Mouse (Mus musculus) olfactory bulb, adult 2 months (tissue): ENCODE measurements around the gene 1700014D04Rik. TPM values are rescaled to one million over a fixed set of nuclear protein-coding genes. Genes with fewer than 3 reads are reported as not detected.
"Not testable (repeated sequence)": the region's sequence is repeated elsewhere in the genome, so short reads cannot be mapped to it uniquely, and the experiment has no call there.

Experiments used
- H3K27ac ChIP-seq: fragments of 200-500 bp; 2 replicates; pipeline ENCODE4 v1.5.1; 2012; ENCODE audit warnings: low read depth, low read length; ENCODE audit not compliant: insufficient read depth
- H3K4me1 ChIP-seq: fragments of 200-500 bp; 2 replicates; pipeline ENCODE4 v1.6.1; 2012; ENCODE audit warnings: low read length; ENCODE audit not compliant: control insufficient read depth, insufficient read depth
- H3K4me3 ChIP-seq: fragments of 200-500 bp; 2 replicates; pipeline ENCODE4 v1.5.1; 2012; ENCODE audit warnings: mild to moderate bottlenecking, low read depth, low read length, moderate library complexity; ENCODE audit not compliant: insufficient read depth
- CTCF ChIP-seq: fragments of 200-500 bp; IDR thresholded peaks from 2 replicates; pipeline ENCODE4 v1.5.1; 2012; ENCODE audit warnings: low read depth, mild to moderate bottlenecking, low read length, moderate library complexity; ENCODE audit not compliant: insufficient read depth
- POLR2A ChIP-seq: fragments of 200-500 bp; IDR thresholded peaks from 2 replicates; pipeline ENCODE4 v1.6.1; 2012; ENCODE audit warnings: mild to moderate bottlenecking, low read depth, low read length, moderate library complexity; ENCODE audit not compliant: insufficient read depth
- WGBS: fragments of 180-500 bp; shearing (Covaris S2); methylation state at CpG from one replicate; pipeline ENCODE4 v1.1.7; 2018; 5-methylcytosine and 5-hydroxymethylcytosine counted together
- polyA plus RNA-seq: library from polyadenylated mRNA; stranded (reverse); fragments of >200 nt; gene quantifications from 2 replicates; pipeline ENCODE4 v1.2.4, GENCODE M21; 2012; ENCODE audit warnings: low replicate concordance; ENCODE audit not compliant: missing spikeins, insufficient read depth, insufficient read length

Gene 1700014D04Rik
- not detected in 2 replicates for polyA plus RNA-seq

DNA sequence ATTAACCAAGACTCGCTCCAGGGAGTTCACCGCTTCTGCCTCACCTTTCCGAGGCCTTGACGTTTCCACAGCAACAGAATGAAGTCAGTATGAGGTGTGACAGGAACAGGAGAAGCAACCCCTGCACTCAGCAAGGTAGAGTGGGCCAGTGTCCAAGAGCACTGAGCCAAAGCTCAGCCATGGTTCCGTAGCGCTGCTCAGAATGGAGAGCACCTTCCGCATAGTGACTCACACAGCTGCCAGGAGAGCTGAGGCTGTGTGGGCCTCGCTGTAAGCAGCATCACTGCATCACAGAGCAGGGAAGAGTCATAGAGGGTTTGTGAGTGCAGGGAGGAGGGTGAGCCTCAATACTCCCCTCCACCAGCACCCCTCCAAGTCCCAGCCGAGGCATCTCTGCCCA lies at the start of gene 1700014D04Rik:
TSS of gene 1700014D04Rik (minus strand) at position 42 of the 400 bp plus-strand sequence.
- 51% methylated on average over 9 of the region's 9 CpGs for WGBS
- TF ChIP-seq POLR2A (no peak), CTCF (no peak)
- peak within 1 kb of the TSS; percentile 60; the same call in 1 of the 2 replicates for H3K27ac ChIP-seq
- H3K4me3 ChIP-seq: no peak within 1 kb of the TSS
- H3K4me1 ChIP-seq: peaks cover 17% of the 10 kb centered on the region

DNA sequence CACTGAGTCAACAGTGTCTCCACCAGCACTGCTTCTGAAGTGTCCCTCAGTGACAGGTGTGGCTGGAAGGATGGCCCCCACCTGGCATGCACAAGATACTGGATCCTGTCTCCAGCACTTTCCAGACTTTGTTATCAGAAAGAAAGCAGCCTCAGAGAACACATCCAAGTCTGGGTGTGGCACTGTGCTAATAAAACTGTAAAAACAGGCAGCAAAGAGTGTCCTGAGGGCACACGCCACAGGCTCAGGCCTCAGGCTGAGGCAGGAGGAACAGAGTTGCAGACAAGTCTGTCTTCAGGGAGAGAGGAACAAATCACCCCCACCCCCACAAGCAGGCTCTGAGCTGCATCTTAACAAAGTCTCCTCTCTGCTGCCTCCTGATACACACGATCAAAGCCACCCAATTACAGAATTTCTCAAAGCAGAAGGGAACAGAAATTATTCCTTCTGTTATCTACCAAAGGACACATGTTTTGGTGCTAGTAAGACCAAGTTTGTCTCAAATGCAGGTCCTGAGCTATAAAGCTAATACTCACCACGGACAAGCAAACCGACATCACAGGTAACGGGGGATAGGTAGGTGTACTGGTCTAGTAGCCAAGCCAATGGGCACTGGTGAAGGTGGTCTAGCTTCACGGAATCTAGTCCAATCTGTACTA lies 49.4 kb upstream of the 1700014D04Rik start:
- H3K4me3 ChIP-seq: no peak overlapping the region
- WGBS: 92% methylated on average over 6 of the region's 6 CpGs

DNA sequence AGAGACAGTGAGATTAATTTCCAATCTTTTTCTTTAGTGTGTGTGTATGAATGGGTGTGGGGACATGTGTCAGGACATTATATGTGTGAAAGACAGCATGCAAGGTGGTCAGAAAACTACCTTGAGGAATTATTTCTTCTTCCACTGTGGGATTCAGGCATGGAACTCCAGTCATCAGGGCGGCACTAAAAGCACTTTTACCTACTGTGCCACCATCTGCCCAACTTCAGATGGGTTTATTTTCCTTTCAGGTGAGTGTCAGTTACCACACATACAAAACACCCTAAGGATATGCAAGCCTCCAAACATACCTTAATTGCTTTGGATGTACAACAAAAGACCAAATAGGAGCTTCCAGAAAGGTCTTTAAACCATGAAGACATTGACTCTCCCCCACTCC lies 48.2 kb upstream of the 1700014D04Rik start:
- WGBS: 94% methylated on average over 1 of the region's 1 CpGs
- Histone ChIP-seq H3K4me1 (no peaks in the 10 kb centered on the region), H3K4me3 (no peak overlapping the region), H3K27ac (no peak overlapping the region)
- TF ChIP-seq CTCF: no peak
- TF ChIP-seq POLR2A: no peak

More for the DNA sequence above, 49.4 kb upstream of the 1700014D04Rik start:
- TF ChIP-seq CTCF: no peak
- no peak for TF ChIP-seq POLR2A
- Histone ChIP-seq H3K4me1 (no peaks in the 10 kb centered on the region), H3K27ac (no peak overlapping the region)

DNA sequence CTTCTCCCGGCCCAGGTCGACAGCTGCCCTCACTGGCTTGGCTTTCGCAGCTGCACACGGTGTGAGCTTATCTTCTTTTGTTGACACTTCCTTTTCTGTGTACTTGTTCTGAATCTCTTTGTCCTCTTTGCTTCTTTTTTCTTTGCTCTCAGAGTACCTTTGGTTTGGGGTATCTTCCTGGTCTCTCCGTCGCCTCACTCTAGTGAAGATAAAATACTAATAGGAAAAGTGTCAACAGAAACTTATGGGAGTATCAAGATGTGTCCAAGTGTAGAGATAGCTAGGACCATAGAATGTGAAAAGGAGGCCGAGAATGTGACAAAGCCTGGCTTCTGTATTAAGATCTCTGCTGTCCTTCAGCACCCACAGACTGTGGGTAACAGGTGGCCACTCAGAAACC lies 35.6 kb upstream of the 1700014D04Rik start, which contains the start of gene Gm49354:
TSS of gene Gm49354 (minus strand) at position 101 of the 400 bp plus-strand sequence.
- no peaks in the 10 kb centered on the region for H3K4me1 ChIP-seq
- H3K4me3 ChIP-seq: no peak within 1 kb of the TSS
- WGBS: 92% methylated on average over 7 of the region's 7 CpGs
- H3K27ac ChIP-seq: no peak within 1 kb of the TSS
- no peak for TF ChIP-seq POLR2A

DNA sequence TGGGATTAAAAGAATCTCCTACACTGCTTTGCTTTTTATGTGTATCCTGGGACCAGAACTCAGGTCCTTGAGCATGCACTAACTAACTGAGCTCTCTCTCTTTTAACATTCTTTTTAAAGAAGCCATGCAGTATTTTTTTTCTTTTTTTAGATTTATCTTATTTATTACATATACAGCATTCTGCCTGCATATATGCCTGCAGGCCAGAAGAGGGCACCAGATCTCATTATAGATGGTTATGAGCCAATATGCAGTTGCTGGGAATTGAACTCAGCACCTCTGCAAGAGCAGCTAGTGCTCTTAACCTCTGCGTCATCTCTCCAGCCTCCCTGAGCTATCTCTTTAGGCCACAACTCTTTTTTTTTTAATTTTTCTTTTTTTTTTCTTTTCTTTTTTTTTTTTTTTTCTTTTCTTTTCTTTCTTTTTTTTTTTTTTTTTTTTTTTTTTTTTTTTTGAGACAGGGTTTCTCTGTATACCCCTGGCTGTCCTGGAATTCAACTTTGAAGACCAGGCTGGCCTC lies 33.3 kb upstream of the 1700014D04Rik start:
- 100% methylated on average over 1 of the region's 1 CpGs for WGBS
- not testable (repeated sequence) for H3K4me3 ChIP-seq, H3K4me1 ChIP-seq, H3K27ac ChIP-seq

DNA sequence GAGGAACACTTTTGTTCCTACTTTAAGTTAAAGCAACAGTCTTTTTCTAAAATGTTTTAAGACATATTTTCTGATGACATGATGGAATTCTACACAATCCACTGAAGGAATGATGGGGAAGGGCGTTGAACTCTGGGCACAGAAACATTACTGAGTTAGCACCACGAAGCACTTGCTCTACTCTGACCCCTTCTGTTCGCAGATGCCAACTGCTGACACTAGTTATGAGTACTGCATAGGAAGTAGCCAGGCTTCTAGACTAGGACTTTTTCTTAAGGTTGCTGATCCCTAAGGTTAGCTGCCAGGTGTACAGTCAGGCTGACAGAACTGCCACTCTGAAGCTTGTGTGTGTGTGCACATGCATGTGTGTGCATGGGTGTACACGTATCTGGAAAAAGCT lies 32.7 kb upstream of the 1700014D04Rik start:
- 79% methylated on average over 4 of the region's 4 CpGs for WGBS
- Histone ChIP-seq H3K27ac (no peak overlapping the region), H3K4me3 (no peak overlapping the region), H3K4me1 (no peaks in the 10 kb centered on the region)
- TF ChIP-seq POLR2A (no peak), CTCF (no peak)

DNA sequence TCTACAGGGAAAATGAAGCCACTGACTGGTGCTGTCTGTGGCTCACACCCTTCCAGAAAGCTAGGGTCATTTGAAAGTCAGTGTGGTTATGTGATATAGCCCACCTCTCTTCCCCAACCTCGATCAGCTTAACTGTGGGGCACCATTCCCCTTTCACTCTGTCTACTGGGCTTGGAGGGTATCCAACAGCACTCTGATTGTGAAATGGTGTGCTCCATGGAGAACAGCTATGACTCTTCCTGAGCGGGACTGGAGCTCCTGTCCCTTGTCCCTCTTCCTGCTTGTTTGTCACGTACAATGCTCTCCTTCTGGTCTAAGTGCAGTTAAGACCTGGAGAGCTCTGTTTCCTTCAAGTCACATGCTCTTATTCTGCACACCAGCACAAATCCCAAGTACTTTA lies 28.6 kb upstream of the 1700014D04Rik start:
- Histone ChIP-seq H3K27ac (no peak overlapping the region), H3K4me3 (no peak overlapping the region), H3K4me1 (peaks cover 8% of the 10 kb centered on the region)
- WGBS: 74% methylated on average over 3 of the region's 3 CpGs
- TF ChIP-seq CTCF: no peak
- no peak for TF ChIP-seq POLR2A

DNA sequence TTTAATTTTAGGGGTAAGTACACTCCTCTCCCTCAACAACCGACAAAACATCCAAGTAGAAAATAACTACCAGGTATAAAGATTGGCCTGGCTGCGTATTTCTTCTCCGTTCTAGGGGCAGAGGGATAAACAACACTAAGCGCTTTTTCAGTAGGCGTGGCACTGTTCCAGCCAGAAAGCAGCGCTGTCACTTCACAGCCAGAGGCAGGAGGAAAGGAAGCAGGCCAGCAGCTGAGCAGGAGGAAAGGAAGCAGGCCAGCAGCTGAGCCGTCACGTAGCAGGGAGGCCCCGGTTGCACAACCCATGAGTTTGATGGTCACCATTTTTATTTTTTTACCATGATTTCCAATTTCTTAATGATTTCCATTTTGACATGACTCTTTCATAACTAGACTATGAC lies 24.7 kb upstream of the 1700014D04Rik start:
- WGBS: 6% methylated on average over 9 of the region's 9 CpGs
- H3K4me3 ChIP-seq: no peak overlapping the region
- peak overlapping the region; percentile 94 for H3K27ac ChIP-seq
- no peak for TF ChIP-seq POLR2A
- TF ChIP-seq CTCF: no peak
- H3K4me1 ChIP-seq: peaks cover 13% of the 10 kb centered on the region

DNA sequence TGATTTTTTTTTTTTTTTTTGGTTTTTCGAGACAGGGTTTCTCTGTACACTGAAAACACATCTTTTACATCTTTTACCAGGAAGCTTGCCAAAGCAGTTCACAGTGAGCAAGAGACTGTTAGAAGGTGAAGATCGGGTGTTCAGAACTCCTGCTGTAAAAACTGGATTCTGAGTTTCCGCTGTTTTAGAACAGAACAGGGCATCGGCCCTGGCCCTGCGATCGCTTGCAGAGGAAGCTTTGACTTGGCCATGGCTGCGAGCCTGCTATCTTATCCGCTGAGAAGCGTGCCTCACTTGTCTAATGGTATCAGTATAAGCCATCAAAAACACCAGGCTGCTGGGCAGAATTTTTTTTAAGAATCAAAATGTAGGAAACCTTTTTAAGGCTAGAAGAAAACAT lies 24.3 kb upstream of the 1700014D04Rik start:
- H3K27ac ChIP-seq: peak overlapping the region; percentile 94
- TF ChIP-seq POLR2A (no peak), CTCF (no peak)

More for the DNA sequence above, 24.3 kb upstream of the 1700014D04Rik start:
- Histone ChIP-seq H3K4me1 (peaks cover 17% of the 10 kb centered on the region), H3K4me3 (no peak overlapping the region)
- WGBS: 25% methylated on average over 9 of the region's 9 CpGs
